Mouse (Mus musculus) right cerebral cortex, postnatal 4 days (tissue): ENCODE measurements around the gene Mcts2.

ENCODE experiments used
- DNase-seq: peaks from one replicate; pipeline ENCODE4 v3.0.0-alpha.2; 2022

Gene Mcts2

DNA sequence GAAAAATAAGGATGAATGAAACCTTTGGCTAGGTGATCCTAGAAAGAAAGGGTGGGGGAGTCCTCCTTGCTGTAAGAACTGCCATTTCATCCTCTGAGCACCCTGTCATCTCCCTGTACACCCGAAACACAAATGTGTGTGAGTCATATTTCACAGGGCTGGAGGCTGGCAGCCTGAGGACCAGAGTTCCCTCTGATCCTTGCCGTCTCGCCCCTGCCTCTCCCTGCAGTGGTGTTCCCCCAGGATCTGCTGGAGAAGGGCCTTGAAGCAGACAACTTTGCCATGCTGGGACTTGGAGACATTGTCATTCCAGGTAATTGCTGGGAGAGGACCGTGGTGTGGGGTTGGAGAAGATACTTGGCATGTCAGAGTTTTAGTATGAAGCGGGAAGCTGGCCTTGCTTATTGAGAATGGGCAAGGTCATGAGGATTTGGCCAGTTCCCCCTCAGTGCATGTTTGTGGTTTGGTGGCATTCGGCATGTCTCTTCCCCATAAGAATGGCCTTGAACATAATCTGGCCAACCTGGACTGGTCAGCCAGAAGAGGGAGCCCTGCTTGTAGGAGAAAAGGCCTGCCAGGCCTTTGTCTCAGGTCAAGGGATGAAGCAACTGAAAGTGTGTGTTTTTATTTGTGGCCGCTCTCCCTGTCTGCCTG is 4.9 kb downstream of the Mcts2 start:
- no peak for DNase-seq

GRCm38 (mm10) chr2:152693233-152693632 is 6.4 kb downstream of the Mcts2 start:
- DNase-seq: peak; percentile 76

GRCm38 (mm10) chr2:152693735-152694134 is 6.9 kb downstream of the Mcts2 start:
- no peak for DNase-seq

- DNase-seq: no peak
Observed at GRCm38 (mm10) chr2:152694708-152695107, 7.9 kb downstream of the Mcts2 start.

DNA sequence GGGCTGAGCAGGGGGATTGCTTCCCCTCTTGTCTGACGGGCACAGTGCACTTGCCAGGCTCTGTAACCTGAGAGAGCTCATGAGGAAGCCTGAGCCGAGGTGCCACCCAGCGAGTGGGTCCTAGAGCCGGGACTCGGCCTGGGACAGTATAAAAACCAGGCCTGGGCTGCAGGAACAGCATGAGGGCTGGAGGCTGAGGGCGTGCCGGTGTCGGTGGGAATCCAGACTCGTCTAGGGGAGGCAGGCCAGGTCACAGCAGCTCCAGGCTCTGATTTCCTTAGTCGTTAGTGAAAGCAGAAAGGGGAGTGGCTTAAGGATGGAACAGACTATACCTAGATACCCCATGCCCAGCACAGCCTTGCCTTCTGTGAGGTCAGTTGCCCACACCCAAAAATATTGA is 9.2 kb downstream of the Mcts2 start:
- DNase-seq: no peak

DNA sequence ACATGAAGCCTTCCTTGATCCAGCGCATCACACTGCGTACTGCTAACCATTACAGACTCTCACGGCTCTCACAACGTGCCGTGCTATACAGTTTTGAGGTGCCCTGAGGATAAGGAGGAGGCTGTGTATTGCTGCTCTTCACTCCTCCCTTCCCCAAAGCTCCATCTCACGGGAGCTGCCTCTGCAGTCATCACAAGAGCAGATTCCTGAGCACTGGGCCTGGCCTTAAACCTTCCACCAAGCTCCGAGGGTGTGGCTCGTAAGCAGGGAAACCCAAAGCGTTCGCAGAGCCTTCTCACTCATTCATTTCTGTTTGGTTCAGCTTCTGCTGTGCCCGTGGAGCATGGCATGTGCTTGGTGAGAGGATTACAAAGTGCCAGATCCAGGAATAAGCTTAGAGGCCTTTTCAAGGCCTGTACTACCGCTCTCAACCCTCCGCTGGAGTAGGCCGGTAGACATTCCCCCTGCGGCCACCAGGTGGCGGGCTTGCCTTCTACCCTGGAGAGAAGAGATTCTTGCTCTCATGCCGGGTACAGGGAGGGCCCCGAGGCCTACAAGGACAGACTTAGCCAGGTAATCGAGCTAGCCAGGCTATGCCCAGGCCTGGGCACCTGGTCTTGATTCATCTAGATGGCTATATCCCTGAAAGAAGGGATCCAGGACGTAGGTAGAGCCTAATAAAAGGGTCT is 9.8 kb downstream of the Mcts2 start:
- DNase-seq: peak; percentile 94

GRCm38 (mm10) chr2:152700138-152700537 is 13.3 kb downstream of the Mcts2 start:
- DNase-seq: no peak

- no peak for DNase-seq
Observed at GRCm38 (mm10) chr2:152700725-152701124, 13.9 kb downstream of the Mcts2 start.

GRCm38 (mm10) chr2:152703596-152704255 is 16.9 kb downstream of the Mcts2 start:
- no peak for DNase-seq

DNA sequence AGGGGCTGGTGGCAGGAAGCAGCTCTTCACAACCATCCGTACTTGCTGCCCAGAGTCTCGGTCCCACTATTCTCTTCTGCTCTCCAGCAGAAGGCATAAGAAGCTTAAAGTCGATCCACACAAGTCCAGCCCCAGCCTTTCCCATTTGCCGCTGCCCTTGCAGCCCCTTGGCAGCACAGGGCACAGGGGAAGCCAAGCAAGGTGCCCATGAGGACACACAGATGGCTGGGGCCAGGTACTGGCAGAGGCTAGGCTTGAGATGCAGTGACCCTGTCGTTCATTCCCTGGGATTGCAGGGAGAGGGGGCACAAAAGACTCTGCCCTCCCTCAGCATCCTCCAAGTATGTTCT is 17.4 kb downstream of the Mcts2 start:
- no peak for DNase-seq

DNA sequence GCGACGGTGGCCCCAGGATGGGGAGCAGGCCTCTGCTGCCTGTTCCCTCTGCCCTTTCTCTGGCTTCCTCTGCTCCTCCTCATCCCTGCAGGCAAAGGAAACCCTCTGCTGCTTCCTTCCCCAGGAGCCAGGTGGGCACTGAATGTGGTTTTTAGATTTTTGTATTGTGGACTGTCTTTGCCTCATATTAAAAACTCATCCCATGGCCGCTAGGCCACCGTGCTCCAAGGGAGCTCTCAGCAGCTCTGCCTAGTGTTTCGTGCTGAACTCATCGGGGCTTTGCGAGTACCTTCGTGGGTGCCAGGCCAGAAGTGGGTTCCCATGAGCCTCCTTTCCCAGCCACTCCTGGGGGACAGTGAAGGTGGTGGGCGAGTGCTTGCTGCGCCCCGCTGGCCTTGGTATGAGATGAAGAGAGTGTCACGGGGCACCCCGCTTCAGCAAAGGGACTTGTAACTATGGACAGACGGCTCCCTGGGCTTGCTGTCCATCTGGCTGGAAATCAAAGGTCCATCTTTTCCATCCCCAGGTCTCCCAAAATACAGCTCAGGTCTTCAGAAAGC is 18.1 kb downstream of the Mcts2 start:
- DNase-seq: no peak

GRCm38 (mm10) chr2:152705993-152706571 is 19.2 kb downstream of the Mcts2 start:
- peak; percentile 64 for DNase-seq

DNA sequence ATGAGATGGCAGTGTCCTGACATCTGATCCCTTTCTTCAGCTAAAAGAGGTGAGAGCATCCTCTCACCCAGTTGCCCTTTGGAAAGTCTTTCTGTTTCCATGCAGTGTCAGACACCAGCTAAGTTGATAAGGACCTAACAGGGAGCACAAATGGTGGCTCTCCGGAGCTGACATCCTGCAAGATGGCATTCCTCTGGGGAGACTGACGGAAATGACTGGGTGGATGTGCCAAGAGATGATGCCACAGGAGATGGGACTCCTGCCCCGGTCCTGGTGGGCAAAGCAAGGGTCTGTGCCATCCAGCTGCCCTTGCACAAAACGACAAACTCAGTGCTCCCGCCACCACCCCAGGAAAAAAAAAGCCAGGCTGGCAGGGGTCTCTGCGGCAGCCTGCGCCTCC is 20.4 kb downstream of the Mcts2 start:
- no peak for DNase-seq

DNA sequence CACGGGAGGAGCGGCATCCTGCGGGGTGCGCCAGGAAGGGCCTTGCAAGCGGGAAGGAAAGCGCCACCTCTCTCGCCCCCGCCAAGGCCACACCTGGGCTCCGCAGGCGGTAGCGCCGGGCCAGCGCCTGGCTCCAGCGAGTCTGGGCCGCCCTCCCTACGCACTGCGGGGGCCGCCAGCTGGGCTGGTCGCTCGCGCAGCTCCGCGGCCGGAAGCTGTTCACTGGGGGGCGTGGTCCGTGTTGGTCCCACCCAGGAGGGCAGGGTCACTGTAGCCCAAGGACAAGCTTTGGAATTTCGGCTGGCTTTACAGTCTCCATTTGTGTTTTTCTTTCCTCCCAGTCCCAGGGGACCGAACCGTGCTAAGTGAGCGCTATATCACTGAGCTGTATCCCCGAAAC is 20.8 kb downstream of the Mcts2 start:
- DNase-seq: peak; percentile 73

GRCm38 (mm10) chr2:152709066-152709465 is 22.2 kb downstream of the Mcts2 start:
- no peak for DNase-seq

GRCm38 (mm10) chr2:152716241-152716772 is 29.5 kb downstream of the Mcts2 start:
- no peak for DNase-seq

DNA sequence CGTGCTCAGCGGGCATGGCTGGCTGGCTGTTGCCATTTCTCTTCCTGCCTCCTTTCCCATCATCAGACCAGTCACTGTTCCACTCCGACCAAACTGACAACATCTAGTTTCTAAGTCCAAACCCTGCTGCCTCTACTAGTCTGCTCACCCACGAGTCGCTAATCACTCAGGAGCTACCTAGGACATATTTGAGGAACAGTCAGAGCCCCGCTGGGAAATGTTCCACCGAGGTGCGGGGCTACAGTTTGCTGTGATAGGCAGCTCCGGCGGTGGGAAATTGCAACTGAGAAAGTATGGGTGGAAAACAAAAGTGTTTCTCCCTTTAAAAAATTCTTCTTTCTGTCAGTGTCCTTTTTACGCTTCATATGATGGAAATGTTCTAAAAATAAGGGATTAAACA is 30.8 kb downstream of the Mcts2 start:
- no peak for DNase-seq

DNA sequence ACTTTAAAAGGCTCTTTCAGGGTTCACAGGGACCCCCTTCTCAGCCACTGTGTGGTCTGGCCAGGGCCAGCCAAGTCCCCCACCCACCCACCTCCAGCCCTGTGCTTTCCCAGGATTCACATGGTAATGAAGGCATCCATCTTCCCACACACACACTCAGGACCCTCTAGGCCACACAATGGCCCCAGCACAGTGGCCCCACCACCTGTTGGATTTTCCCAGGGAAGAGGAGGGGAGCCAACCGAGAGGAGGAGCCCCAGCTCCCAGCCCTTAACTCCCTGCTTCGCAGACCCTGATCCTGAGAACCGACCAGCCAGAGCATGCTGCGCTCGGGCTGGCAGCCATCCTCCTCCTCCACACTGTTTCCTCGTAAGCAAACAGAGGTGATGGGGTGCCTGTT is 31.2 kb downstream of the Mcts2 start:
- DNase-seq: no peak

- no peak for DNase-seq
Observed at GRCm38 (mm10) chr2:152723651-152724331, 37.0 kb downstream of the Mcts2 start.

DNA sequence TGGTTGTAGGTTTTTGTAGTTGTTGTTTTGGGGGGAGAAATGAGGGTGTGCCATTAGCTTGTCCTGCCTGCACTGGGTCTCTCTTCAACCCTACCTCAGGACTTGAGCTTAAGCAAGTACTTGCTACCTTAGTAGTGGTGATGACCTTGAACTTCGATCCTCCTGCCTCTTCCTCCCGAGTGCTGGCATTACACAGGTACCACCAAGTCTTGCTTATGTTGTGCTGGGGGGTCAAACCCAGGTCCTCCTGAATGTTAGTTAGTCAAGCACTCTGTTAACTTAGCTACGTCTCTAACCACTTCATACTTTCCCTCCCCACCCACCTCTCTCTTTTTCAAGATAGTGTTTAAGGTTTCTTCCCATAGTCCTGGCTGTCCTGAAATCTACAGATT is 37.5 kb downstream of the Mcts2 start:
- DNase-seq: no peak

GRCm38 (mm10) chr2:152725178-152725750 is 38.4 kb downstream of the Mcts2 start:
- no peak for DNase-seq

- no peak for DNase-seq
Observed at GRCm38 (mm10) chr2:152726213-152726612, 39.4 kb downstream of the Mcts2 start.
